Mouse (Mus musculus): ENCODE measurements around the gene Zfyve28.

- TF ChIP-seq CTCF (conservative IDR thresholded peaks at IDR 0.05; ENCODE audit: insufficient read depth, insufficient read length, low read depth, low read length) (no peak), POLR2A (IDR thresholded peaks at IDR 0.05; ENCODE audit: low read depth, low read length) (no peak)
Observed at GRCm38 (mm10) chr5:34194975-34195662, 93.1 kb downstream of the Zfyve28 start.
